Mouse (Mus musculus) cerebellum, adult (tissue): Measurements from ENCODE around the gene Fgfr1op2.
A peak's percentile ranks its signal among the peaks of the same experiment; 100 is the strongest.

ENCODE experiments used
- ATAC-seq: cut with Nextera tagmentation; 2 replicates; pipeline ENCODE4 v1.9.2; 2017; ENCODE audit warnings: mild to moderate bottlenecking, moderate library complexity, mixed read lengths; ENCODE audit not compliant: insufficient number of reproducible peaks, low FRiP score, low TSS enrichment

Gene Fgfr1op2

GRCm38 (mm10) chr6:146640068-146640965 lies 63.3 kb downstream of the Fgfr1op2 start:
- ATAC-seq: no peak

GRCm38 (mm10) chr6:146640991-146641390 lies 64.0 kb downstream of the Fgfr1op2 start:
- ATAC-seq: no peak

GRCm38 (mm10) chr6:146641621-146642210 lies 64.7 kb downstream of the Fgfr1op2 start:
- no peak for ATAC-seq

GRCm38 (mm10) chr6:146642276-146643183 lies 65.5 kb downstream of the Fgfr1op2 start, which contains the start of the genes Med21 and Tm7sf3:
Gene Med21, plus strand, starts transcription at chr6:146642547.
Gene Tm7sf3, minus strand, starts transcription at chr6:146642824.
- ATAC-seq: peak; percentile 97

- ATAC-seq: no peak
Measured at GRCm38 (mm10) chr6:146643184-146643570, 66.2 kb downstream of the Fgfr1op2 start.
